Mouse (Mus musculus) ES-Bruce4 (cell line): ENCODE results near the gene Vmn1r21. TPM values are rescaled to one million over a fixed set of nuclear protein-coding genes. Genes with fewer than 3 reads are reported as not detected.

Experiments used
- H3K27ac ChIP-seq: 2 replicates; pipeline ENCODE4 v1.5.1; 2012; ENCODE audit warnings: low read length, inconsistent platforms; ENCODE audit not compliant: insufficient read depth
- H3K27me3 ChIP-seq: 2 replicates; pipeline ENCODE4 v1.6.1; 2012; ENCODE audit warnings: mild to moderate bottlenecking, low read length, inconsistent platforms; ENCODE audit not compliant: control insufficient read depth, poor library complexity, insufficient read depth, severe bottlenecking
- H3K36me3 ChIP-seq: 2 replicates; pipeline ENCODE4 v1.6.1; 2012; ENCODE audit warnings: inconsistent platforms, mild to moderate bottlenecking, low read length, moderate library complexity; ENCODE audit not compliant: control insufficient read depth, poor library complexity, insufficient read depth, severe bottlenecking
- H3K4me1 ChIP-seq: one replicate; pipeline ENCODE4 v1.8.1; 2011; ENCODE audit warnings: low read length; ENCODE audit not compliant: control insufficient read depth, insufficient read depth
- H3K4me3 ChIP-seq: 2 replicates; pipeline ENCODE4 v1.5.1; 2011; ENCODE audit warnings: low read depth, mild to moderate bottlenecking, low read length
- H3K9ac ChIP-seq: 2 replicates; pipeline ENCODE4 v1.6.1; 2012; ENCODE audit warnings: low read depth, mild to moderate bottlenecking, inconsistent platforms; ENCODE audit not compliant: poor library complexity, severe bottlenecking
- H3K9me3 ChIP-seq: replicated peaks from 2 replicates; pipeline ENCODE4 v1.6.1; 2012; ENCODE audit warnings: mild to moderate bottlenecking, low read length, inconsistent platforms; ENCODE audit not compliant: control insufficient read depth, poor library complexity, insufficient read depth, severe bottlenecking
- CTCF ChIP-seq: IDR thresholded peaks from one replicate; pipeline ENCODE4 v1.8.1; 2011; ENCODE audit warnings: low read depth, low read length
- EP300 ChIP-seq: IDR thresholded peaks from 2 replicates; pipeline ENCODE4 v1.6.1; 2011; ENCODE audit warnings: low read depth, low read length; ENCODE audit not compliant: insufficient read depth
- POLR2A ChIP-seq: IDR thresholded peaks from one replicate; pipeline ENCODE4 v1.8.1; 2011; ENCODE audit warnings: low read length; ENCODE audit not compliant: insufficient read depth
- polyA plus RNA-seq: library from polyadenylated mRNA; stranded (reverse); fragments of >200 nt; gene quantifications from 2 replicates; pipeline ENCODE4 v1.2.4, GENCODE M21; 2011; ENCODE audit warnings: low read depth; ENCODE audit not compliant: missing spikeins, insufficient read depth, insufficient read length

Gene Vmn1r21
- polyA plus RNA-seq, 1 experiment: not detected

DNA sequence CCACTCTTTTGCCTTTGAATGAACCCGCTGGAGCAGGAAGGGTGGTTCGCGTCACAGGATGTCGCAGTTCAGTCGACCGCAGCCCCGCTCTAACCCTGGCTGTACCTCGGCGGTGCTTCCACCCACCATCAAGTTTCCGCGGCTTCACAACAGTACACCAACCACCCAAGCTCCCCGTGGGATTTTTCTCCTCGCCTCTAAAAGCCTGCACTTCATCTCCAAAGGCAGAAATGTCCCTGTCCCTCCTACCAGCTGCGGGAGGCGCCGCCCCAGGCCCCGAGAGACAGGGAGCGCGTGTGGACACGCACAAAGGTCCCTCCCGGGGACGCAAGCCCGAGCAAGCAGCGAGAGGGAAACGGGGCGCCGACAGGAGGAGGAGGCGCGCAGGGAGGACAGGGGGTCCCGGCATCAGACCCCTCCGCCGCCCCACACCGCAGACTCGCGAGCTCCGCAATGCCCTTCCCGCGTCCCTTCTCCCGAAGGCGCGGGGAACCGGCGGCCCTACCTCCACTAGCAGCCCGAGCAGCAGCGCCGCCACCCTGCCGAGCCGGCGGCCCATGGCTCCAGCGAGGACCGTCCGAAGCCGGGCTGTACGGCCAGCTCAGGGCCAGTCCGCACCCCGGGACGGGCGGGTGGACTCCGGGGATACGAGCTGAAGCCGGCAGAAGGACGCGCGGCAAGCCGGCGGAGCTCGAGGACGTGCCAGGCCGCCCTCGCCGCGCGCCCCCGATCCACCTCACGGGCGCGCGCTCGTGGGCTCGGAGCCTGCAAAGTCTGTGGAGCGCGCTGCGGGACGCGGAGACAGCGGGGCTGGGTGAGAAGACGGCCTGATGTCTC is 25.5 kb downstream of the Vmn1r21 start, which contains the start of gene Vopp1:
TSS of gene Vopp1 (minus strand) at position 738 of the 837 bp plus-strand sequence.
- Histone ChIP-seq H3K4me3 (peak within 1 kb of the TSS; percentile 70), H3K27me3 (peaks cover 9% of the 10 kb centered on the region), H3K9ac (peak within 1 kb of the TSS; percentile 73), H3K9me3 (no peaks in the 10 kb centered on the region), H3K27ac (no peak within 1 kb of the TSS), H3K4me1 (no peaks in the 10 kb centered on the region), H3K36me3 (no peaks in the 10 kb centered on the region)
- no peak for TF ChIP-seq CTCF
- no peak for TF ChIP-seq EP300
- TF ChIP-seq POLR2A: no peak

- Histone ChIP-seq H3K27ac (no peak overlapping the region), H3K27me3 (peaks cover 9% of the 10 kb centered on the region), H3K9me3 (no peaks in the 10 kb centered on the region), H3K36me3 (no peaks in the 10 kb centered on the region), H3K9ac (no peak overlapping the region), H3K4me1 (no peaks in the 10 kb centered on the region), H3K4me3 (no peak overlapping the region)
- TF ChIP-seq CTCF (no peak), EP300 (no peak)
Measured at GRCm38 (mm10) chr6:57823461-57823860, 26.7 kb downstream of the Vmn1r21 start.

DNA sequence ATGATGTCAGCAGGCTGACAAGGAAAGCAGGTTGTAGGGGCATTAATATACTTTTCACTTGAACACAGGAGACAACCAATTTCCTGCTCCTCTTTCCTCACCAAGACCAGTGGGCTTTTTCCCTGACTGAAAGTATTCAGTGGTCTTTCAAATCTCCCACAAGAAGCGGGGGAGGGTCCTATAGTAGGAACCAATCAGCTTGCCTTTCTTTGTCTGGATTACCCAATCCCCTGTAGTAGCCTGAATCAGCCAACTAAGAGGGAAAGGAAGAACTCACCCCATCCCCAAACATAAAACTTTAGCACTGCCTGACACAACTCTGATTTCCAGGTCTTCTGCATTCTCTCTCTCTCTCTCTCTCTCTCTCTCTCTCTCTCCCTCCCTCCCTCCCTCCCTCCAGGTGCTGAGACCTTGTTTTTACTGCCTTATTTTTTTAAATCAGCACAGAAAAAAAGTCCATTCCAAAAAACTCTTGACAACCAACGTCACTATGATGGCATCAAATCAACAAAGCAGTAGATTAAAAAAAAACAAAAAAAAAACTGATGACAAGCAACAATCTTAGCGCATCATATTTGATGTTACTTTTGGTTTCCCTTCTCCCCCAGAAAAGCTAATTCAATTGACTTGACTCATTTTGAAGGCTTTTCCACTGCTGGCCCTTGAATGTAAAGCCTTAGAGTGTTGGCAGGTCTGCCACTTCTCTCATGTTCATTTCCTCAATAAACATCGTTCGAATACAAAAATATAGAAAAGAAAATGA is 27.3 kb downstream of the Vmn1r21 start:
- Histone ChIP-seq H3K36me3 (no peaks in the 10 kb centered on the region), H3K27me3 (peaks cover 9% of the 10 kb centered on the region), H3K9me3 (no peaks in the 10 kb centered on the region), H3K27ac (no peak overlapping the region), H3K9ac (no peak overlapping the region), H3K4me1 (no peaks in the 10 kb centered on the region), H3K4me3 (no peak overlapping the region)
- TF ChIP-seq EP300 (no peak), CTCF (no peak), POLR2A (no peak)

GRCm38 (mm10) chr6:57814436-57814940 is 35.7 kb downstream of the Vmn1r21 start:
- Histone ChIP-seq H3K36me3 (no peaks in the 10 kb centered on the region), H3K4me3 (no peak overlapping the region), H3K9me3 (no peaks in the 10 kb centered on the region), H3K9ac (no peak overlapping the region), H3K4me1 (no peaks in the 10 kb centered on the region), H3K27ac (no peak overlapping the region), H3K27me3 (no peaks in the 10 kb centered on the region)
- no peak for TF ChIP-seq CTCF
- TF ChIP-seq POLR2A: no peak
- TF ChIP-seq EP300: no peak

DNA sequence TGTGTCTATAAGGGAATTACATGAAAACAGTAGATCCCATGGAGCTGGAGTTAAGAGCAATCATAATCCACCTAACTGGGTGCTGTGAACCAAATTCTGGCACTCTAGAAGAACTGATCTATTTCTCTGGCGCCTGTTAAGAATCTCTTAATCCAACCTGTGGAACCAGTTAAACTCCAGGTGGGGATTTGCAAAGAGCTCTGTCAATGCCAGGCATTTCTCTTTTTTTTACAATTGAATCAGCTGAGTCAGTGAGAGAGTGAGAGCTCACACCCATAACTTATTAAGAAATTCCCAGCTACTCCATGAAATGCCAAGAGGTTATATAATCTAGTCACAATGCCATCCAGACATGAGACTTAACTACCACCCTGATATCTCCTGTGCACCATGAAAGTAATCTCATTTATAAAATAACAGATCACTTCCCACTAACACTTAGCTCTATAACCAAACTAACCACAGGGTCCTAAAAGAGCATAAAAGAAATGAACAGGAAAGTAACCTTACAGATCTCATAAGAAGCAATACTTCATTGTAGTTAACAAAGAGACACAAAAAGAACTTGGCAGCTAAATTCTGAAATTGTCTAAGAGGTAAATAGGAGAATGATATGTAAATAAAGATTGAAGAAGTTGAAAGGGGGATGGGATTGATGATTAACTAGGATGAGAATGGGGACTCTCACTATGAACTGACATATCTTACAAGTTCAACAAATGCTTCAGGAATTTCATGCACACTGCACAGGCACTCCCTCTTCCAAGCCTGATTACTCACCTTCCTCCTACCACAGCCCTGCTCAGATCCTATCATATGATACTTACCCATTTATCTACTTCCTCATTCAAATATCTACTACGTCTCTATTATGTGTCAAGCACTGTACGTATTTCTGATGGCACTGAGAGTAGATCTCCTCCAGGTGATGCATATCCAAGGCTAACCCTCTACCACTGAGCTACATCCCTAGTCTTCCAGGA is 38.1 kb downstream of the Vmn1r21 start:
- H3K4me1 ChIP-seq: no peaks in the 10 kb centered on the region
- no peak overlapping the region for H3K27ac ChIP-seq
- no peaks in the 10 kb centered on the region for H3K9me3 ChIP-seq
- H3K27me3 ChIP-seq: no peaks in the 10 kb centered on the region
- no peak for TF ChIP-seq EP300
- TF ChIP-seq POLR2A: no peak
- TF ChIP-seq CTCF: no peak
- no peak overlapping the region for H3K9ac ChIP-seq
- no peak overlapping the region for H3K4me3 ChIP-seq
- H3K36me3 ChIP-seq: no peaks in the 10 kb centered on the region
